Mouse (Mus musculus) testis, adult 2 months (tissue): ENCODE data around the gene Wnt16.

Experiments
- CTCF ChIP-seq: fragments of 200-500 bp; IDR thresholded peaks from 2 replicates; pipeline ENCODE4 v1.5.1; 2012; ENCODE audit warnings: low read depth, mild to moderate bottlenecking, inconsistent platforms, low read length, moderate library complexity; ENCODE audit not compliant: control insufficient read depth, insufficient read depth, insufficient replicate concordance
- POLR2A ChIP-seq: fragments of 200-500 bp; IDR thresholded peaks from 2 replicates; pipeline ENCODE4 v1.6.1; 2012; ENCODE audit warnings: low read depth, mild to moderate bottlenecking, inconsistent platforms, low read length, moderate library complexity; ENCODE audit not compliant: control insufficient read depth

DNA sequence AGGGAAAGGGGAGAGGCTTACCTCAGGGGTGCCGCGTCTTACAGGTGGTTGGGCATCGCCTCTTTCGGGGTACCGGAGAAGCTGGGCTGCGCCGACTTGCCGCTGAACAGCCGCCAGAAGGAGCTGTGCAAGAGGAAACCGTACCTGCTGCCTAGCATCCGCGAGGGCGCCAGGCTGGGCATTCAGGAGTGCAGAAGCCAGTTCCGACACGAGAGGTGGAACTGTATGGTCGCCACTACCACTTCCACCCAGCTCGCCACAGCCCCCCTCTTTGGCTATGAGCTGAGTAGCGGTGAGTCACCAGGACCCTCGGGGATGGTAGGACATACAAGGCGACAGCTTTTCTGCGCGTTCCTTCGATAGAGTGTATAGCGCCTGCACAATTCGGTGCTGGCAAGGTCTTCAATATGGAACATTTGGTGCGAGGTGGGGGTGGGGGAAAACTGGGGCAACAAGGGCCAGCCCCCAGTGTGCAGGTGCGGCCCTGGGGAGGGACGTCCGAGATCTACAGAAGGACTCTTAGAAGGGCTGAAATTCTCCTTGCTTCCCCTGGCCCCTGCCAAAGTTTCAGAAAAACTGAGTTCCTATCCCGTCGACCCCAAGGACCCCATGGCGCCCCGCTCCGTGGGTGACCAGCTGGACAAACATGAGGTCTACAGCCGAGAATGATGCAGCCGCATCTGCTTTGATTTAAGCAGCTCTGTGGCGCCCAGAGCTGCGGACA is 872 bp downstream of the Wnt16 start:
- TF ChIP-seq POLR2A (no peak), CTCF (no peak)
